Mouse (Mus musculus) spleen, adult 2 months (tissue): ENCODE measurements around the gene Zbp1.

Source experiments
- CTCF ChIP-seq: fragments of 200-500 bp; IDR thresholded peaks from 2 replicates; pipeline ENCODE4 v1.5.1; 2011; ENCODE audit warnings: mild to moderate bottlenecking, inconsistent platforms; ENCODE audit not compliant: insufficient read depth, insufficient read length, insufficient replicate concordance; ENCODE audit errors: extremely low read depth
- POLR2A ChIP-seq: fragments of 200-500 bp; IDR thresholded peaks from 2 replicates; pipeline ENCODE4 v1.6.1; 2011; ENCODE audit warnings: low read depth, low read length, inconsistent platforms

GRCm38 (mm10) chr2:173224097-173224496, 5.4 kb upstream of the Zbp1 start:
- TF ChIP-seq POLR2A (no peak), CTCF (no peak)
